Mouse (Mus musculus) cerebellum, postnatal 10 days (tissue): ENCODE data around the gene Pigo.

Experiments
- DNase-seq, 2 experiments: peaks; one replicate each; pipeline ENCODE4 v3.0.0; 2021; ENCODE audit warnings: mixed read lengths in 2 of 2

Pigo gene

GRCm38 (mm10) chr4:43025084-43025960, at the start of gene Pigo:
Gene Pigo (minus strand): TSS chr4:43025819.
- DNase-seq: peak; percentile 99

DNA sequence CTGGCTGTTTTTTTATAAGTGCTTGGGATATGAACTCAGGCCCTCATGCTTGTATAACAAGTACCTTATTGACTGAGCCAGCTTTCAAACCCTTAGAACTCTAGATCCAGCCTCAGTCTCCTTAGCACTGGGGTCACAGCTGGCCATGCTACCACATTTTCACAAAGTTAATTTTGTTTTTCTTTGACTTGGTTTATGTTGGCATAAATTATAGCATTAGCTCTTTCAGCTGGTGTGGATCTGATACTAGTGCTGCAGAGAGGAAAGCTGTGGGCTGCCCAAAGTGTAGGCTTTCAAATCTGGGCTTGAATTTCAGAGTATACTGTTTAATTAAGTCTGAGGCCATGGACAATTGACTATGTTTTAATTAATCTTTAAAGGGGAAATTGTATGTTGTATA, 49.3 kb upstream of the Pigo start:
- DNase-seq: no peak

GRCm38 (mm10) chr4:43065471-43065870, 39.9 kb upstream of the Pigo start:
- no peak for DNase-seq

- DNase-seq: no peak
Observed at GRCm38 (mm10) chr4:43060286-43060685, 34.7 kb upstream of the Pigo start.

DNA sequence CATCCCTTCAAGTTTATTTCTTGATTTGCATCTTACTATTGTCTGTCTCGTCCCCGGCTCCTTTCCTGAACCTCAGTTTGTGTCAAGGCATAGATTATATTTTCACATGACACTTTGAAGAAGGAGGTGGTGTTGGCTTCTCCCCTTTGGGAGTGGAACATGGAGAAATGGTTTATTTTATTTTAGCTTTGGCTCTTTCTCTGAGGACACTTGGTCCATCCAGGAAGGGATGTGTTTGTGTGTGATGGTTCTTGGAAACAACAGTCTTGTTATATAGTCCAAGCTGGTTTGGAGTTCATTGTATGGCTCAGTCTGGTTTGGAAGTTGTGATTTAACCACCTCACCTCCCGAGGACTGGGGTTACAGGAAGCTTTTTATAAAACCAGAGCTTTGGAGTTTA, 34.1 kb upstream of the Pigo start:
- no peak for DNase-seq

DNA sequence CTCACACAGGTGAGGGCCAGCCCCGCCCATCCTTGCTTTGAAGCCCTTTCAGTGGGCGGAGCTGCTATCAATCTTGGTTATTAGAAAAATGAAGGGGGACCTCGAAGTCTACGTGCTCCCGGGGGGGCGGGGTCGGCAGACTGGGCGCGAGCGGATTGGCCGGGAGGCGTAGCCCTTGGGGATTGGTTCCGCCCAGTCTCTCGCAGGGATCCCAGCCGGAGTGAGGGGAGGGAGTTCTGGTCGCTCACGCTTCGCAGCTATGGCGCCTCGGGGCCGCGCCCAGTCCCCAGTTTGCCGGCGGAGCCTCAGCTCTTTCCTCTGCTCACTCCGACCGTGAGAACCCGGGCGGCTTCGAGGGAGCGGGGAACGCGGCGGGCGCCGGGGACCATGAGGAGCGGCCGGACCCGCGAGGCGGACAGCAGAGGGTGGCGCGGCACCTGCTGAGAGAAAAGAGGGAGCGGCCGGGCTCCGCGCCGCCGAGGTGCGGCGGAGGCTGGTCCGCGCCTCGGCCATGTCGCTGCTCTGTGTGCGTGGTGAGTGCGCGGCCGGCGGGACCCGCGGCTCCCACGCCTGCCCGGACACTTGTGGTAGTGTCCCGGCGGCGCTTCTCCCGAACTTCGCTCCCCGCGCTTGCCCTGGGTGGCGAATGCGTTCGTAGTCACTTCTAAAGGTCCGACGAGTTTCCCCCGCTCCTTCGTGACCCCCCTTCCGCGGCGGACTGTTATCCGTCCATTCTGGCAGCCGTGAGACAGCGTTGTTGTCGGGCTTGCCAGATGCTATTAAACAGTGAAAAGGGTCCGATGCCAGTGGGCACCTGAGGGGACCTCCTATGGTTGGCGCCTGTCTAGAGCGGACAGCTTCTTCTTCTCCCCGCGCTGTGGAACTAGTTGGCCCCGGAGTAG, 33.4 kb upstream of the Pigo start, which contains the start of gene Unc13b:
Gene Unc13b (plus strand): TSS at position 201 of the 902 bp plus-strand sequence.
- DNase-seq: peak; percentile 98 to 99

DNA sequence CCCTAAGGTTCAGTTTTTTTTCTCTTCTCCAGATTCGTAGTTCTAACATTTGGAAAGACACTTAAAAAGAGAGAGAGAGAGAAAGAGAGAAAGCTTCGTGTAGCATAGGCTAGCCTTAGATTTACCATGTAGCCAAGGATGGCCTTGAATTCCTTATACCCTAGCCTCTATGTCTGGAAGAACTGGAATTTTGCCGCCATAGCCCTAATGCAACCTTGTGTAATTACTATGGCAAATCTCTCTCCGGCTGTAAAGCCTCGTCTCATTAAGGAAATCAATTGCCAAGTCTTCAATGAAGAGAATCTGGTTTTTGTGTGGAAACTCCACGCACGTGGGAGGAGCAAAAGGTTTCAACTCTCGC, 32.8 kb upstream of the Pigo start:
- DNase-seq: no peak

- DNase-seq: no peak
Observed at GRCm38 (mm10) chr4:43057654-43058053, 32.0 kb upstream of the Pigo start.

- DNase-seq: peak; percentile 91 to 95
Observed at GRCm38 (mm10) chr4:43052627-43053026, 27.0 kb upstream of the Pigo start.

DNA sequence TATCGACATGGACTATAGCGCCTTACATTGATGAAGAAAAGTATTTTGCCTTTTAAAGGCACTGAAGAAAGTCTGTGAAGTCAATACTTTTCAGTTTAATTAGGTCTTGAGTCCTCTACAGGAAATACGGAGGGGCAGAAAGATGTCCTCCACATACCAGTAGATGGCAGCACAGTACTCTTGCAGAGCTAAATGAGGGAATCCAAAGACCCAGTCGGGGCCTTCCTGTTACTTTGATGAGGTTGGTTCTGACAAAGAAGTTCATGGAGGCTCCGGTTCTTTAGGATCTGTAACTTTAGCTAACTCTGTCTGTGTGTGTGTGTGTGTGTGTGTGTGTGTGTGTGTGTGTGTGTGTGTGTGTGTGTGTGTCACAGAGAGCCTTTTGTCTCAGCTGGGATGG, 21.6 kb upstream of the Pigo start:
- DNase-seq: peak; percentile 87 to 93

- no peak for DNase-seq
Observed at GRCm38 (mm10) chr4:43046607-43047006, 21.0 kb upstream of the Pigo start.

DNA sequence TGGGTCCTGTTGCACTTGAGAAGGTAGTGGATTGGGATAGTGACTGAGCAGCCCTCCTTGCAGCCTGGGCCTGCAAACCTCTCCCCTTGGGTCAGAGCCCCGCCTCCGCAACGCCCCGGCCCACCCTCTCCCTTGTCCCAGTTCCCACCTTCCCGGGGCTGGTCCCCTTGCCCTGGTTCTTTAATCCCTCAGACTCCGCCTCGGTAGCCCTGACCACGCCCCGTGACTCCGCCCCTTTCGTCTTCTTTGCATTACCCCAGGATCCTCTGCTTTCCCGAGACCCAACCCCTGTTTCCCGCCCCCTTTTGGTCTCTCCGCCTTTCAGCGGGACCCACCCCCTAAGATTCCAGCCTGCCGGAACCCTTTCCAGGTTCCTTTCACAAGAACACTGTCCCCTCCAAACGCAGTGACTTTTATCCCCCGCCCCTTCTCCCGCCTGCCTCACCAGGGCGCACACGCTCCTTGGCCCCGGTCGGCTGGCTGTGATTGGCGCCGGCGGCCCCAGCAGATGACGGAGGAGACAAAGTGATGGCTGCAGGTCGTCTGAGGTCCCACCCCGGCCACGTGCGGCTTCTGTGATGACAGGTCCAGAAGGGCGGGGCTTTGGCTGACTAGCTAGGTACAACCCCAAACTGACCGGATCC, 20.2 kb upstream of the Pigo start, which contains the start of gene Fam214b:
Gene Fam214b (minus strand): TSS at position 562 of the 644 bp plus-strand sequence.
- peak; percentile 99 for DNase-seq

- DNase-seq: no peak
Observed at GRCm38 (mm10) chr4:43045285-43045658, 19.7 kb upstream of the Pigo start.

- DNase-seq: peak in 1 of 2 experiments; percentile 28
Observed at GRCm38 (mm10) chr4:43044673-43045072, 19.1 kb upstream of the Pigo start.

DNA sequence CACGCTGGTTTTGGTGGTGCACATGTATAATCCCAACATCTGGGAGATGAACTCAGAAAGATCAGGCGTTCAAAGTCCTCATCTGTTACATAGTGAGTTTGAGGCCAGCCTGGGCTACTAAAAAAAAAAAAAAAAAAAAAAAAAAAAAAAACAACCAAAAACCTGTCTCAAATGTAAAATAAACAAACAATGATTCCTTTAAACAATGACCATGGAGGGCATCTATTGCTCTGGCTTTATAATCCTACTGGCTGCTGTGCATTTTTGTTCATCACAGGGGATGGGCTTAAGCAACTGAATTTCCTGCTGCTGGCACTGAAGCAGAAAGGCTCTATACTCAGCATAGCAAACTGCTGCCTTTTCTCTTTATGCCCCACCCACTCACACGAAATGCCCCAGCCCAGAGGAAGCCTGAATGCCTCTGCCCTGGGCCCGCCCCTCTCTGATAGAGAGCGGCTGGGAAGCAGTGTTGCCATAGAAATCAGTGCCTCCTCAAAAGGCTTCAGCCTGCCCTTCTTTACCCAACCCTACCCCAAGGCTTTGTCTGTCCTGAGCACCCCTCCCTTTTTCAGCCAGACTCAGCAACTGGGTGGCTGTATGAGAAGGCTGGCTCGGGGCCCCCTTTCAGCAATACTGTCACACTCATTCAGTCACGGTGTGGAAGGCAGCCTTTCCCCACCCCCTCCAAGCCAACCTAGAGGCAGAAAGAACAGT, 18.2 kb upstream of the Pigo start:
- peak; percentile 47 to 51 for DNase-seq

DNA sequence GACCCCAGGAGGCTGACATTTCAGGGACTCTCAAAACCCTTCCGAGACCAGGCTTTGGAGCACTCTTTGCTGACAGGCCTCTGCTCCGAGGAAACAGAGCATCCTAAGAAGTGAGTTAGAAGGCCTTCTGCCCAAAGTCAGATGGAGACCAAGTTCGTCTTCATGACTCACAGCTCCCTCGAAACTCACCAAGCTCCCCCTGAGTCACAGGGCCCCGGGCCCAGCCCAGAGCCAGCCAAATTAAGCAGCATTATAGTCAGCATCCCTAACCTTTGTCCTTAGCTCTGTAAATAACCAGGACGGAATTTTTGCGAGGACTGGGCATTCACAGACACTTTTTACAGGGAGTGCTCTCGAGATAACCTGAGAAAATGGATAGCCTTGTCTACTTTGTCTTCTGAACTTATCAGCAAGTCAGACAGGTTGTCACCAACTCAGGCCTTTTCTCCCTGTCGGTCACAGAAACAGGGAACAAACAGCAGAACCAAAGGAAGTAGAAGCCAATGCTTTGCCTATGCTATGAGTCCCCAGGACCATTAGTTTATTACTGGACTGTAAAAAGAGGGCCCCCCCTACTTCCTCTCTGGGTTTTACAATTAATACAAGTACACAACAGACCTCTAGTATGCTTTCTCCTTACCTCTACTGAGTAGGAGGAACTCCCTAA, 15.4 kb upstream of the Pigo start:
- no peak for DNase-seq

DNA sequence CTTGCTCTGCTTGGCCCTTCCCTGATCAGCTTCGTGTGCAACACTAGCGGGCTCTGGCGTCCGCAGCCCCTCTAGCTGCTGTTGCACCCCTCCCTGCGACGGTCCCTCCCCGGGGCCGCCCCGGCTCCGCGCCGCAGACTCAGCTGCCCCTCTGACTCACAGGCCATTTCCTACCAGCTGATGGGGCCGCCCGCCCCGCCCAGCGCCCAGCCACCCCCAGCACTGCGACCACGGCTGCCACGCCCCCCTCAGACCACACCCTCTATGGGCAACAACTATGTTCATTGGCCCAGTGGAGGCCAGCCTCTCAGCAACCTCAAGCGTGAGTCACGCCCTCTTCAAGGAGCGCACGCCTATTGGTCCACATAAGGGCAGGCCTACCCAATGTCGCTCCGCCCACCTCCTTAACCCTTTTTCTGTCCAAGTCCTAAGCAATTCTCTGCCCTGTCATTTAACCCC, 14.5 kb upstream of the Pigo start:
- peak; percentile 96 to 98 for DNase-seq

GRCm38 (mm10) chr4:43039609-43040008, 14.0 kb upstream of the Pigo start:
- no peak for DNase-seq

DNA sequence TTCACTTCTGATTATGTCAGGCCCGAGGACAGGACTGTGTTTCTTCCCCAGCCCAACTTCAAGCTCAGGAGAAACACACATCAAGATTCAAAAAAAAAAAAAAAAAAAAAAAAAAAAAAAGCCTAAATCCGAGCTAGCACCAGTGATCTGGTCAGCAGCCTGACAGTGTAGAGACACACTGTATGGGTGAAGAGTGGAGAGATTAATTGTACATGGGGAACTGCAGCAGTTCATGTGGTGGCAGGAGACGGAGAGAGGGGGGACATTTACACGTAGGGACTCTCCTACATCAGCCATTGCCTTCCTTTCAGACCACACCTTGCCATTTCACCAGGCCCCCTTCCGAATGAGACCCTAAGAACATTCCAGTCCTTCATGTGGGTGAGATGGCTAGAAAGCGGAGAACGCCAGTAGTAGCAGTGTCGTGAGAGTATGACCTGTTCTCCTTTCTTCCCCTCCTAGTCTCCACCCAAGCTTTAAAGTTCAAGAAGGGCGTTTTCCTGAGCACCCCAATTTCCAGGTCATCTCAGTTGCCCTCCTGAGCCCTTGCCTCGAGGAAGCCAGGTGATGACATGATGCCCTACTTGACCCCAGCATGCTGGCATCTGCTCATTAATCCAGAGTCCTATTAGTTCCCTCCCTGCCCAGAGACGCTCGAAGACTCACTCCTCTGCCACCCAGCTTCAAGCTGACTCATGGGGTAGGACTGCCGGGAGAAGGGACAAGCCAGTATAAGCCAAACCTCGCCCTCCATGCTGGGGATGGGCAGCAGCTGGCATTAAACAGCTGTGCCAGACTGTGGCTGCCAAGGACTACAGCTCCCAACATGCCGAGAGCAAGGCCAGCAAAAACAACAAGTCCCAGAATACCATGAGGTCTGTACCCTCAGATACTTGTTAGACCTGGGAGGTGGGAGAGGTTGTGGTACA, 13.2 kb upstream of the Pigo start:
- peak; percentile 71 to 73 for DNase-seq

GRCm38 (mm10) chr4:43037860-43038566, 12.4 kb upstream of the Pigo start:
- peak in 1 of 2 experiments; percentile 23 for DNase-seq
